In genomic region chr4:141604493-141604892, GRCm38 (mm10) we compare ENCODE assay signal across 11 mouse cellular contexts. TPM values are rescaled to one million over a fixed set of nuclear protein-coding genes. Genes with fewer than 3 reads are reported as not detected.
A peak's percentile ranks its signal among the peaks of the same experiment; 100 is the strongest.
DNase-seq lines count a peak whose midpoint lies in the region; ATAC-seq and TF ChIP-seq lines count a peak whose summit lies in the region.
"Had no signal": no experiment of that assay in that cellular context is flagged by ENCODE, and none has a peak within 500 bp of the region (broad histone marks: within the 10 kb centered on the region; RNA-seq: fewer than 3 reads in every experiment).

No protein-coding gene starts in this region.

- H3K4me1 ChIP-seq in intestine, embryonic 16.5 days (ENCODE audit: control insufficient read depth, insufficient read depth, low read length) = peaks cover 24% of the 10 kb centered on the region
- H3K4me1 ChIP-seq in lung, embryonic 16.5 days (replicated peaks; ENCODE audit: control insufficient read depth, insufficient read depth, low read length) = peaks cover 41% of the 10 kb centered on the region
- peaks cover 6% of the 10 kb centered on the region for H3K4me1 ChIP-seq in midbrain, embryonic 13.5 days (replicated peaks)

- POLR2A ChIA-PET in Patski (lab: Charles Lee) = interaction anchor here (0.5 kb wide), 1 partner anchor 17 kb away, joined by 4 read pairs; no protein-coding TSS in a partner anchor

- ATAC-seq in Patski = peak; percentile 28
- ATAC-seq in intestine, embryonic 16.5 days = no peak
- peak; percentile 75 for ATAC-seq in lung, embryonic 16.5 days (ENCODE audit: low read depth)
- no peak for ATAC-seq in midbrain, embryonic 13.5 days
- ATAC-seq in erythroid progenitor cell, adult 5-6 weeks (replicated peaks; ENCODE audit: low FRiP score, poor library complexity, severe bottlenecking) = no peak

- peak overlapping the region; percentile 70 for H3K27ac ChIP-seq in intestine, embryonic 16.5 days (ENCODE audit: low read length)
- peak overlapping the region; percentile 77 for H3K27ac ChIP-seq in lung, embryonic 16.5 days (ENCODE audit: low read length)
- H3K27ac ChIP-seq in midbrain, embryonic 13.5 days = no peak overlapping the region

- CTCF ChIA-PET in Patski (lab: Charles Lee) = no interaction called here

- no peaks in the 10 kb centered on the region for H3K9me3 ChIP-seq in intestine, embryonic 16.5 days (ENCODE audit: control insufficient read depth, low read length)
- H3K9me3 ChIP-seq in lung, embryonic 16.5 days (ENCODE audit: control insufficient read depth, low read length) = no peaks in the 10 kb centered on the region
- no peaks in the 10 kb centered on the region for H3K9me3 ChIP-seq in midbrain, embryonic 13.5 days

- DNase-seq in adrenal gland, adult 2 months = peak; percentile 49
- no peak for DNase-seq in adrenal gland, adult 18-20 months (ENCODE audit: low spot score in 2 of 2)
- peak; percentile 72 for DNase-seq in Patski (ENCODE audit: low read depth, low spot score)
- no peak for DNase-seq in yolk sac, embryonic 10.5 days (ENCODE audit: low spot score)
- DNase-seq: cerebellum, postnatal 36 days; midbrain, embryonic 14.5 days; thymus, postnatal 14 days had no signal

- 37% methylated on average over 8 of the region's 8 CpGs for WGBS in intestine, embryonic 16.5 days
- WGBS in lung, embryonic 16.5 days = 12% methylated on average over 8 of the region's 8 CpGs
- WGBS in midbrain, embryonic 13.5 days = 74% methylated on average over 8 of the region's 8 CpGs

- no peaks in the 10 kb centered on the region for H3K27me3 ChIP-seq in Patski
- H3K27me3 ChIP-seq in intestine, embryonic 16.5 days (replicated peaks; ENCODE audit: control insufficient read depth, insufficient read depth, low read length) = no peaks in the 10 kb centered on the region
- H3K27me3 ChIP-seq in lung, embryonic 16.5 days (ENCODE audit: control insufficient read depth, insufficient read depth, low read depth, low read length) = no peaks in the 10 kb centered on the region
- peaks cover 10% of the 10 kb centered on the region for H3K27me3 ChIP-seq in midbrain, embryonic 13.5 days

- no peaks in the 10 kb centered on the region for H3K36me3 ChIP-seq in intestine, embryonic 16.5 days (ENCODE audit: control insufficient read depth, insufficient read depth, low read length)
- no peaks in the 10 kb centered on the region for H3K36me3 ChIP-seq in lung, embryonic 16.5 days (ENCODE audit: control insufficient read depth, insufficient read depth, low read length)
- H3K36me3 ChIP-seq in midbrain, embryonic 13.5 days = no peaks in the 10 kb centered on the region

- in situ Hi-C loops in Patski (cut with MboI; ENCODE audit: low pct_unique_long_range_greater_than_20kb) = no loop called here

- no peak overlapping the region for H3K4me3 ChIP-seq in intestine, embryonic 16.5 days (ENCODE audit: low read length)
- H3K4me3 ChIP-seq in lung, embryonic 16.5 days (ENCODE audit: low read length) = no peak overlapping the region
- H3K4me3 ChIP-seq in midbrain, embryonic 13.5 days (replicated peaks) = no peak overlapping the region

- no peak overlapping the region for H3K4me2 ChIP-seq in intestine, embryonic 16.5 days (ENCODE audit: low read depth, low read length)
- H3K4me2 ChIP-seq in lung, embryonic 16.5 days (ENCODE audit: low read depth, low read length) = no peak overlapping the region
- H3K4me2 ChIP-seq in midbrain, embryonic 13.5 days (replicated peaks) = no peak overlapping the region

- peak overlapping the region; percentile 42; the same call in 1 of the 2 replicates for H3K9ac ChIP-seq in intestine, embryonic 16.5 days (ENCODE audit: low read depth, low read length)
- H3K9ac ChIP-seq in lung, embryonic 16.5 days (ENCODE audit: low read length) = peak overlapping the region; percentile 27
- no peak overlapping the region for H3K9ac ChIP-seq in midbrain, embryonic 13.5 days (replicated peaks)

- no peak for TF ChIP-seq CTCF in Patski (IDR thresholded peaks at IDR 0.05)

RNA-seq across cellular contexts. Expression of gene Fblim1, which starts 1.4 kb away (rescaled TPM):
- 10 to 100 TPM in 1 of 2 experiments, 1 to 10 TPM in 1; 9.0 to 23.0 TPM for total RNA-seq in adrenal gland, adult 2 months (2021)
- polyA plus RNA-seq in adrenal gland, adult 2 months (2012; rRNA removed) = 10.4 and 12.8 TPM in 2 replicates
- total RNA-seq in adrenal gland, adult 18-20 months (2021) = 10 to 100 TPM in 1 of 2 experiments, 1 to 10 TPM in 1; 6.8 to 13.0 TPM
- 90.1 TPM for polyA plus RNA-seq in Patski (2021)
- 63.8 and 66.2 TPM in 2 replicates for polyA plus RNA-seq in intestine, embryonic 16.5 days (2015; fragmentation: Nextera tagmentation; extraction: Ambion mirVana)
- 71.4 and 76.1 TPM in 2 replicates for polyA plus RNA-seq in lung, embryonic 16.5 days (2015; fragmentation: Nextera tagmentation; extraction: Ambion mirVana)
- 24.0 and 24.7 TPM in 2 replicates for polyA plus RNA-seq in midbrain, embryonic 13.5 days (2015; fragmentation: Nextera tagmentation; extraction: Ambion mirVana)
- total RNA-seq in erythroid progenitor cell, adult 5-6 weeks (2015; ENCODE audit: low replicate concordance) = 0.72 and 2.9 TPM in 2 replicates
- 0.77 TPM in 1 of 2 replicates, not detected in the other for total RNA-seq in erythroid progenitor cell, adult 5-6 weeks (2017; ENCODE audit: low replicate concordance)

RNA-seq across cellular contexts. Expression of gene Tmem82, which starts 13.9 kb away (rescaled TPM):
- 1 to 10 TPM in 1 of 2 experiments, under 1 TPM in 1; 0.93 to 1.6 TPM for total RNA-seq in adrenal gland, adult 2 months (2021)
- polyA plus RNA-seq in adrenal gland, adult 2 months (2012; rRNA removed) = 2.8 TPM in 2 replicates
- total RNA-seq in adrenal gland, adult 18-20 months (2021) = 1 to 10 TPM; 1.1 to 2.8 TPM
- polyA plus RNA-seq in Patski (2021) = 0.05 TPM
- polyA plus RNA-seq in intestine, embryonic 16.5 days (2015; fragmentation: Nextera tagmentation; extraction: Ambion mirVana) = 31.7 and 36.4 TPM in 2 replicates
- polyA plus RNA-seq in lung, embryonic 16.5 days (2015; fragmentation: Nextera tagmentation; extraction: Ambion mirVana) = 0.99 and 1.1 TPM in 2 replicates
- polyA plus RNA-seq in midbrain, embryonic 13.5 days (2015; fragmentation: Nextera tagmentation; extraction: Ambion mirVana) = 0.10 and 0.27 TPM in 2 replicates
- not detected in 2 replicates for total RNA-seq in erythroid progenitor cell, adult 5-6 weeks (2015; ENCODE audit: low replicate concordance)
- total RNA-seq in erythroid progenitor cell, adult 5-6 weeks (2017; ENCODE audit: low replicate concordance) = not detected in 2 replicates

RNA-seq across cellular contexts. Expression of gene Slc25a34, which starts 19.1 kb away (rescaled TPM):
- total RNA-seq in adrenal gland, adult 2 months (2021) = 10 to 100 TPM in 1 of 2 experiments, 1 to 10 TPM in 1; 9.2 to 14.2 TPM
- polyA plus RNA-seq in adrenal gland, adult 2 months (2012; rRNA removed) = 4.3 and 5.7 TPM in 2 replicates
- 10 to 100 TPM in 1 of 2 experiments, 1 to 10 TPM in 1; 3.5 to 10.3 TPM for total RNA-seq in adrenal gland, adult 18-20 months (2021)
- polyA plus RNA-seq in Patski (2021) = 0.15 TPM
- polyA plus RNA-seq in intestine, embryonic 16.5 days (2015; fragmentation: Nextera tagmentation; extraction: Ambion mirVana) = 7.4 and 10.5 TPM in 2 replicates
- 0.18 and 0.20 TPM in 2 replicates for polyA plus RNA-seq in lung, embryonic 16.5 days (2015; fragmentation: Nextera tagmentation; extraction: Ambion mirVana)
- 0.17 and 0.19 TPM in 2 replicates for polyA plus RNA-seq in midbrain, embryonic 13.5 days (2015; fragmentation: Nextera tagmentation; extraction: Ambion mirVana)
- total RNA-seq in erythroid progenitor cell, adult 5-6 weeks (2015; ENCODE audit: low replicate concordance) = not detected in 2 replicates
- total RNA-seq in erythroid progenitor cell, adult 5-6 weeks (2017; ENCODE audit: low replicate concordance) = not detected in 2 replicates

Comparison
In these comparisons a context has a peak if more than half of its experiments do, and no peak if none do; other contexts are left out.
1. DNase-seq: peak in adrenal gland, adult 2 months (single experiment) and Patski (single experiment); none in adrenal gland, adult 18-20 months (0 of 2) and yolk sac, embryonic 10.5 days (single experiment).
2. ATAC-seq: peak in Patski (single experiment) and lung, embryonic 16.5 days (single experiment); none in intestine, embryonic 16.5 days (single experiment), midbrain, embryonic 13.5 days (single experiment) and erythroid progenitor cell, adult 5-6 weeks (single experiment).